Mouse (Mus musculus) layer of hippocampus, adult 9-10 months (tissue): ENCODE results near the gene Csrp3.

Experiments used
- DNase-seq: peaks from one replicate; pipeline ENCODE4 v3.0.0; 2022; ENCODE audit warnings: low spot score

The Csrp3 gene

DNA sequence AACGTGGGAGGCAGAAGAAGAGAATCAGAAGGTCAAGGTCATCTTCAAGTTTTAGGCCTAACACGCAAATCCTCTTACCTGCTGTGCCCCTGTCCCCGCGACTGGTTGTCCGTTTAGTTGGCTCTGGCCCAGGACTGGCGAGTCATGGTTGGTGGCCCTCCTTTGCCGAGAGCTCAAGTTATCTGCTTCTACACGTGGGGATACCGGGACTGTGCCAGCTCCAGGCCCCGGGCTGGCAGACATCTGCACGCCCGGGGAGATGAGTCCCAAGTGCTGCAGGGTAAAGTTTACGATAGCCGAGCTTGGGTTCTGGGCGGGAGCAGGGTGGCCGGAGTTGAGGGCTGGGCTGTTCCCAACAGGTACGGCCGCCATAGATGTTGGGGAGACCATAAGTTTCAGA is 19.7 kb upstream of the Csrp3 start:
- DNase-seq = no peak

GRCm38 (mm10) chr7:48864671-48865458 is 17.0 kb upstream of the Csrp3 start:
- DNase-seq = no peak

DNA sequence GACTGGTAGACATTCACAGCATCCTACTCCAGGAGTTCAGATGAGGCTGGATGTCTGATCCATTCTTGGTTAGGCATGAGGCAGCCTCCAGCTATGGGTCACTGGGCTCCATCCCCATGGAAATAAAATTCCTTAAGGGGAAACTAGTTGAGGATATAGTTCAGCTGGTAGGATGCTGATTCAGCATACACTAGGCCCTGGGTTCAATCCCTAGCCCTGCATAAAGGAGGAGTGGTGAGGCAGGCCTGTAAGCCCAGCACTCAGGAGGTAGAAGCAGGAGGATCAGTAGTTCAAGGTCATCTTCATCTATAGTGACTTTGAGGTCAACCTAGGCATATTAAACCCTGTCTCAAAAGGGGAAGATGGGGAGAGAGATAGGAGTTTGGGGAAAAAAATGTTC is 16.4 kb upstream of the Csrp3 start:
- DNase-seq = no peak

- no peak for DNase-seq
Observed at GRCm38 (mm10) chr7:48861796-48862195, 14.0 kb upstream of the Csrp3 start.

DNA sequence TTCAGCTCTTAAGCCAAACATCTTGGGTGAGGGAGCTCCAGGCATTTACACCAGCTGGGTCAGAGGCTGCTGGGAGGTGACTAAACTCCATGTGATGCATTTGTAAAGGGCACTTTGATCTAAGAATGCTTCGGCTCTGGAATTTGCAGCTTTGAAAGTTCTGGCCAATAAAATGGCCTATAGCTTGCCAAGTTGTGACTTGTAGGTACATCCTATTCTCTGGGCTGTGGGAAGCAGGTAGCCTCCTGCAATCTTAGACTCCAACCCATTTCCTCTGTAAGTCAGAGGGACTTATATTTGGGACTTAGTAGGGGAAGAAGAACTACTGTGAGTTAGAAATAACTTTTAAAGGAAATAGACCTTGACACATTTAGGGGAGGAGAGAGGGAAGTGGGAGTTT is 13.1 kb upstream of the Csrp3 start:
- DNase-seq = no peak

DNA sequence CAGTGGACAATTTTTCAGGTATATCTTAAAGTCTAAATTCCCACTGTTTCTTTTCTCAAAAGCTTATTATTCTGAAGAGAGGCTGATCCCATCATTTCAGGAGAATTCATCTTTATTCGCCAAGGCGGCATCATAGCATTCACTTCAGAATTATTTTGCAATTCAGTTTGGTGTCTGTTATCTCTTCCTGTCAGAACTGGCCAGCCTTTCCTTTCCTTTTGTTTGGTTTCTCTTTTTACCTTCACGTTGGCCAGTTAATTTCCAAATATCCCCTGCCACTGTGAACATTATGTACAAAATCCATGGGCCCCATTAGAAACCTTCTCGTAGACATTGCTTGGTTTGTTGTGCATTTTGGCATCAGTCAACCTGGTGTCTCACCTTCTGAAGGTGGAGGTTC is 11.5 kb upstream of the Csrp3 start:
- DNase-seq = no peak

DNA sequence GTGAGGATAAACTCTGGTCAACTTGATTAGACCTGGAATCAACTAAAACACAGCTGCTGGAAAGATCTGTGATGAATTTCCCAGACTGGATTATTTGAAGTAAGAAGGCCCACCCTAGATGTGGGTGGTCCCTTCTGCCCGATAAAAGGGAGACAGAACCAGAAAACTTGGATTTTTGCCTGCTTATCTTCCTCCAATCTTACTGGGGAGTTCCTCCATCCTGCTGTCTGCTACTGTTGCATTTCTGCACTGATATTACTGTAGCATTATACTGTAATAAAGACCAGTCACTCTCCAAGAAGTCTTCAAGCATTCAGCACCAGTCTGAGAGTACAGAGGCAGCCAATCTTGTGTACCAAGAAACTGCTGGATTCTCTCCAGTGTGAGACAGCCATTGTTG is 10.4 kb upstream of the Csrp3 start:
- no peak for DNase-seq

- DNase-seq = no peak
Observed at GRCm38 (mm10) chr7:48855461-48855860, 7.6 kb upstream of the Csrp3 start.

DNA sequence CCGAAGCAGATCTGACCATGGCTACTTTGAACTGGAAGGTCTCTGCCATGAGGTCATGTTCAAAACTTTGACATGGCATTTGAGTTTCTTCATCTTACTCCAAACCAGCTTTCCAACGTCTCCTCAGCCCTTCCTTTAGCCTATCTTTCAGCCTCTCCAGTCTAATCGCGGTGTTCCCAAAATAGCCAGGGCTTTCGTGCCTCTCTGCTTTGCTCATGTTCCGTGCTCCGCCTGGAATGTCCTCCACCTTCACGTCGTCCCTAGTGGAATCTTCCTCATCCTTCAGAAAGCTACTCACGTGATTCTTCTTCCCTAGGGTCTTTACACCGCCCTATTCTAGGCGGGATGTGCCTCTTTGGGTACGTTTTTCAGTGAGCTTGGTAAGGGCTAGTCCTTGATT is 5.7 kb upstream of the Csrp3 start:
- DNase-seq = no peak

DNA sequence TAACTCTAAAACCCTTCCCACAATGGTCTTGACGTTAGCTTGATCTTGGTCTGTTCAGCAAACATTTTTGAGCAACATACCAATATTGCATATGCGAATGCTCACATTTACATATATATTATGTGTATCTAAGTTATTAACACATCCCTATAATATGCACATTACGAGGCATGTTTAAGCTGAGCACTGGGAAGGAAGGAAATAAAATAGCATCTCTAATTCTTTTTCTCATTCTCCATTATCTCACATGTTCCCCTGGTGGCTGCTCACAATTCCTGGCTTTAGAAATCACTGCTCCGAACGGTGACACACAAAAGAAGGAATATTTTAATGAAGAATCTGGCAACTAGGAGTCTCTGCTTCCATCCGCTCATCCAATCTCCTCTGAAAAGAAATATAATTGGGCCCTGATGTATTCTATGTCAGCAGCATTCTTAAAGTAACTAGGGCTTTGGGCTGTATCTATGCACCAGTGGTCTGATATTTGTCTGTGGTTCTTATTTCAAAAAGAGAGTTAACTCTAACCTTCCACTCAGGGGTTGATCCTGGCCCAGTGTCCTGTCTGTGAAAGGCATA is 3.8 kb upstream of the Csrp3 start:
- DNase-seq = no peak

DNA sequence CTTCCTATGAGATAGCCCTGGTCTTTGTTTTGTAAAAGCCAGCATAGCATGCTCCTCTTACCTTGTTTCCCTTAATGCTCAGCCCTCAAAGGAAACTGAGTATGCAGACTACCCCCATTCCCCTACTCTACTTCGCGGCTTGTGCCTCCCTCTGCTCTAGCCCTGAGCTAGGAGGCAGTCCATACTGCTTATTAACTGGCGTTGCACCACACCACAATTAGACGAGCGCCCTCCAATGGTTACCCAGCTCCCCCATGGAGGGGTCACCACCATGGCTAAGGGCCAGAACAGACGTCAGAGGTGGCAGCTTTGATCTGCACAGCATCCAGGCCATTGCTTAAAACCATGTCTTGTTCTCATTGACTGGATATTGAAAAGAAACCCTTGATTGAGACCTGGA is 1.1 kb downstream of the Csrp3 start:
- no peak for DNase-seq

DNA sequence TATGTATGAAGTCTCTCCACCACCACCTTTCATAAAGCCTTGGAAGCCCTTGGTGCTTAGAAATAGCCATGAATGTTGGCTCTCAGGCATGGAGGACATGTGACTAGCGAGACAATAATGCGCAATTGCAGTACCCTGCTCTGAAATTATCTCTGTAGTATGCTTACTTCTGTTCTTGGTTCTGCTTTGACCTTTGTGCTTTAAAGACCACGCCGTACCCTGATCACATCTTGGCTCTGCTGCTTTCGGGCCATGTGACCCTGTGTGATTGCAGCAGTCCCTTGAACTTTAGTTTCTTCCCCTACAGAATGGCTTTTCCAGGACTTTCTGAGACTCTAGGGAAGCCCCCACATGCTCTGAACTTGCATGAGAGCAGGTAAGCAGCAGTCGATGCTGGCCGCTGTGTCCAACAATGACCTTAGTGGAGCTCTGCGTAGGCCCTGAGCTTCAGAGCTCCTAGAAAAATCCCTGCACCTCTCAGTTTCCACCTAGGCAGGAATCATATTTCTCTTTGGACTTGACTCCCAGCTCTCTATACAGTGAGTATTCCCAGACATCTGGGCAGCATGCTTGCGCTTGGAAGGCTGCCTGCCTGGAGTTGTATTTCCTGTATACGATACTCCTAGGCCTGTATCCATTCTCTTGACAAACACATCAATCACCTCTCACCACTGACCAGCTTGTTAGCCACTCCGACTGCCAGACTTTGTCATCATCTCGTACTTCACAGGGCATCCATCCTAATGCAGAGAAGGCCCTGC is 2.4 kb downstream of the Csrp3 start:
- DNase-seq = no peak

DNA sequence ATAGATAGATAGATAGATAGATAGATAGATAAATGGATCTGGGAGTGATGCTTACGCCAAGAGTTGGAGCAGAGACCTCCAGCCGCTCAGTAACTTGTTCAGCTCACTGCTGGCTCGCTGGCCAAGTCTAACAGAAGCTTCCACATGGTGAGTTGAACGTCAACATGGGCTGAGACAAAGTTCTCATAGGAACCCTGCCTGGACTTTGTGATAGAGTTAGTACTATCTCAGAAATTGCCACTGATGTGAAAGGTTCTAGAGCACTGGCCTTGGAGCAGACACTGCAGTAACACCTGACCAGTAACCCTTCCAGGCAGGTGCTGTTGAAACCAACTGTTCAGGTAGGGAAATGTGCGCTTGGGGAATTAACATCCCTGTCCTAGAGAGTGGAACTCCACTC is 4.3 kb downstream of the Csrp3 start:
- DNase-seq = no peak

- no peak for DNase-seq
Observed at GRCm38 (mm10) chr7:48842353-48842752, 5.5 kb downstream of the Csrp3 start.

- no peak for DNase-seq
Observed at GRCm38 (mm10) chr7:48841538-48841937, 6.3 kb downstream of the Csrp3 start.

GRCm38 (mm10) chr7:48840545-48840944 is 7.3 kb downstream of the Csrp3 start:
- DNase-seq = no peak

GRCm38 (mm10) chr7:48838434-48838833 is 9.4 kb downstream of the Csrp3 start:
- no peak for DNase-seq

- no peak for DNase-seq
Observed at GRCm38 (mm10) chr7:48836949-48837348, 10.9 kb downstream of the Csrp3 start.

- no peak for DNase-seq
Observed at GRCm38 (mm10) chr7:48834989-48835626, 12.7 kb downstream of the Csrp3 start.

GRCm38 (mm10) chr7:48834371-48834970 is 13.4 kb downstream of the Csrp3 start:
- no peak for DNase-seq

- no peak for DNase-seq
Observed at GRCm38 (mm10) chr7:48832735-48833134, 15.1 kb downstream of the Csrp3 start.

DNA sequence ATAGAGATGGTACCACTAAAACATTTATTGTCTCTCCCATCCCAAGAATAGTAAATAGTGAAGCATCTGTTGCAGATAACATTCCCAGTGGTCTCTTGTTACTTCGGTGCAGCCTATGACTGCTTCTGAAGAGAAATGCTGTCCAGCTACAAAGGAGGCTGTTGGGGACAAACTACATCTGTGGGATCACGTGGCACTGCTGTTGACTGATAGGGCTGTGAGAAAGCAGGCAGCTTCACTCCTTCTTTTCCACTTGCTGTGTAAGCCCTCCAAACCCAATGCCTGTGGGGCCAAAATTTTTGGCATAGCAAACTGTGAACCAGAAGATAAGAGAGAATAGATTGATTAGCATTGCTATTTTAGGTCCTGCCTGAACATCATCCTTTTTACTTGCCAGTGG is 17.4 kb downstream of the Csrp3 start:
- DNase-seq = no peak
